Mouse (Mus musculus) MEL (cell line): Measurements from ENCODE around the gene Rab7.

Experiments used
- CHD2 ChIP-seq: IDR thresholded peaks from 2 replicates; pipeline ENCODE4 v1.6.1; 2011; ENCODE audit warnings: low read length, improper control_type of control experiment
- CTCF ChIP-seq, 3 experiments: IDR thresholded peaks in 2 of 3; conservative IDR thresholded peaks in 1 of 3; 2 replicates each; pipeline ENCODE4 v1.5.1; 2011 to 2012; ENCODE audit warnings: low read length in 3 of 3, low read depth in 2 of 3, mild to moderate bottlenecking in 2 of 3, improper control_type of control experiment in 1 of 3, inconsistent platforms in 1 of 3, mixed read lengths in 1 of 3, moderate library complexity in 1 of 3; ENCODE audit not compliant: control insufficient read depth in 1 of 3, insufficient read depth in 1 of 3, poor library complexity in 1 of 3, severe bottlenecking in 1 of 3
- EP300 ChIP-seq, 2 experiments: IDR thresholded peaks; 2 replicates each; pipeline ENCODE4 v1.6.1; 2011; ENCODE audit warnings: improper control_type of control experiment in 2 of 2, low read length in 2 of 2, low read depth in 1 of 2, mild to moderate bottlenecking in 1 of 2
- GABPA ChIP-seq: IDR thresholded peaks from 2 replicates; pipeline ENCODE4 v1.6.1; 2012; ENCODE audit warnings: low read depth, mild to moderate bottlenecking, inconsistent platforms, low read length, improper control_type of control experiment, moderate library complexity
- HCFC1 ChIP-seq: IDR thresholded peaks from 2 replicates; pipeline ENCODE4 v1.6.1; 2012; ENCODE audit warnings: low read depth, mild to moderate bottlenecking, inconsistent platforms, low read length, improper control_type of control experiment, moderate library complexity
- MAFK ChIP-seq: IDR thresholded peaks from 2 replicates; pipeline ENCODE4 v1.6.1; 2011; ENCODE audit warnings: low read depth, mild to moderate bottlenecking, low read length, improper control_type of control experiment, borderline replicate concordance
- MAX ChIP-seq: IDR thresholded peaks from 2 replicates; pipeline ENCODE4 v1.6.1; 2011; ENCODE audit warnings: low read length, improper control_type of control experiment
- POLR2A ChIP-seq, 2 experiments: IDR thresholded peaks; 2 replicates each; pipeline ENCODE4 v1.6.1; 2011 to 2012; ENCODE audit warnings: low read length in 2 of 2, mild to moderate bottlenecking in 2 of 2, control low read depth in 1 of 2, improper control_type of control experiment in 1 of 2, low read depth in 1 of 2, moderate library complexity in 1 of 2; ENCODE audit not compliant: control insufficient read depth in 1 of 2, insufficient read depth in 1 of 2, poor library complexity in 1 of 2
- TAL1 ChIP-seq: IDR thresholded peaks from 2 replicates; pipeline ENCODE4 v1.6.1; 2012; ENCODE audit warnings: mild to moderate bottlenecking, inconsistent platforms, low read length, moderate library complexity, mixed read lengths
- UBTF ChIP-seq: IDR thresholded peaks from 2 replicates; pipeline ENCODE4 v1.6.1; 2012; ENCODE audit warnings: low read depth, mild to moderate bottlenecking, inconsistent platforms, low read length, improper control_type of control experiment, moderate library complexity, borderline replicate concordance; ENCODE audit not compliant: insufficient read depth
- USF2 ChIP-seq, 2 experiments: IDR thresholded peaks; 2 replicates each; pipeline ENCODE4 v1.6.1; 2011 to 2012; ENCODE audit warnings: improper control_type of control experiment in 2 of 2, low read length in 2 of 2, borderline replicate concordance in 1 of 2, inconsistent platforms in 1 of 2, low read depth in 1 of 2, mild to moderate bottlenecking in 1 of 2; ENCODE audit not compliant: insufficient read depth in 1 of 2
- ZNF384 ChIP-seq: IDR thresholded peaks from 2 replicates; pipeline ENCODE4 v1.6.1; 2012; ENCODE audit warnings: low read depth, mild to moderate bottlenecking, inconsistent platforms, low read length, improper control_type of control experiment

- TF ChIP-seq MAFK (no peak), POLR2A (IDR thresholded peaks at IDR 0.05; ENCODE audit: control insufficient read depth in 1 of 2, insufficient read depth in 1 of 2, low read depth in 1 of 2, low read length in 2 of 2, poor library complexity in 1 of 2) (no peak), GABPA (no peak), MAX (no peak), CTCF (IDR thresholded peaks at IDR 0.05 in 2 of 3, conservative IDR thresholded peaks at IDR 0.05 in 1 of 3; ENCODE audit: control insufficient read depth in 1 of 3, insufficient read depth in 1 of 3, low read depth in 2 of 3, low read length in 3 of 3, poor library complexity in 1 of 3, severe bottlenecking in 1 of 3) (no peak), EP300 (IDR thresholded peaks at IDR 0.05; ENCODE audit: low read depth in 1 of 2, low read length in 2 of 2) (no peak), CHD2 (no peak), HCFC1 (no peak), TAL1 (no peak), UBTF (no peak), USF2 (IDR thresholded peaks at IDR 0.05; ENCODE audit: borderline replicate concordance in 1 of 2, insufficient read depth in 1 of 2, low read depth in 1 of 2, low read length in 2 of 2) (no peak), ZNF384 (no peak)
Observed at GRCm38 (mm10) chr6:88055663-88056062, 10.6 kb upstream of the Rab7 start.
